Mouse (Mus musculus): ENCODE data around the gene Krtap4-16. TPM values are rescaled to one million over a fixed set of nuclear protein-coding genes. Genes with fewer than 3 reads are reported as not detected.
"Not testable (repeated sequence)": the region's sequence is repeated elsewhere in the genome, so short reads cannot be mapped to it uniquely, and the experiment has no call there.

The Krtap4-16 gene
- total RNA-seq (2014; fragmentation: Nextera tagmentation) (not detected in 2 replicates), total RNA-seq (2017) (not detected in 2 replicates), polyA plus RNA-seq (2012) (not detected in 2 replicates)

- Histone ChIP-seq H3K4me1 (ENCODE audit: insufficient read depth, low read depth, low read length) (no peaks in the 10 kb centered on the region), H3K9me3 (replicated peaks) (peaks cover 23% of the 10 kb centered on the region), H3K27me3 (ENCODE audit: insufficient read depth, low read length) (no peaks in the 10 kb centered on the region), H3K4me3 (ENCODE audit: low read depth, low read length) (no peak within 1 kb of the TSS), H3K36me3 (replicated peaks) (no peaks in the 10 kb centered on the region)
- ATAC-seq (ENCODE audit: extremely low read depth, insufficient number of reproducible peaks, low FRiP score, poor library complexity, severe bottlenecking) (no peak), DNase-seq (ENCODE audit: low spot score) (no peak)
- TF ChIP-seq POLR2AphosphoS5 (IDR thresholded peaks at IDR 0.05; ENCODE audit: insufficient replicate concordance, low read depth, low read length) = no peak
- no peak for TF ChIP-seq GATA2 (IDR thresholded peaks at IDR 0.05; ENCODE audit: borderline replicate concordance, low read depth, low read length)
- no peak for TF ChIP-seq GATA1 (IDR thresholded peaks at IDR 0.05; ENCODE audit: borderline replicate concordance, low read length)
- TF ChIP-seq CTCF (IDR thresholded peaks at IDR 0.05; ENCODE audit: low read depth, low read length) = no peak
- no peak for TF ChIP-seq TAL1 (conservative IDR thresholded peaks at IDR 0.05; ENCODE audit: low read depth, low read length)
These were observed at the start of gene Krtap4-16 for GRCm38 (mm10) chr11:99851508-99851907. TSS of gene Krtap4-16 (minus strand) at chr11:99851608.

- H3K27me3 ChIP-seq (ENCODE audit: insufficient read depth, low read length); H3K4me3 ChIP-seq (ENCODE audit: low read depth, low read length); ATAC-seq (ENCODE audit: extremely low read depth, insufficient number of reproducible peaks, low FRiP score, poor library complexity, severe bottlenecking); DNase-seq (ENCODE audit: low spot score); H3K4me1 ChIP-seq (ENCODE audit: insufficient read depth, low read depth, low read length); H3K36me3 ChIP-seq (replicated peaks); H3K9me3 ChIP-seq (replicated peaks): not testable (repeated sequence)
These were observed 27.5 kb upstream of the Krtap4-16 start, which contains the start of gene Gm11567 for GRCm38 (mm10) chr11:99878887-99879286. TSS of gene Gm11567 (plus strand) at chr11:99879187.

- H3K27me3 ChIP-seq (ENCODE audit: insufficient read depth, low read length); H3K9me3 ChIP-seq (replicated peaks); H3K4me3 ChIP-seq (ENCODE audit: low read depth, low read length); H3K4me1 ChIP-seq (ENCODE audit: insufficient read depth, low read depth, low read length); DNase-seq (ENCODE audit: low spot score); ATAC-seq (ENCODE audit: extremely low read depth, insufficient number of reproducible peaks, low FRiP score, poor library complexity, severe bottlenecking); H3K36me3 ChIP-seq (replicated peaks): not testable (repeated sequence)
These were observed 21.7 kb upstream of the Krtap4-16 start, which contains the start of gene Krtap9-1 for GRCm38 (mm10) chr11:99873089-99873488. TSS of gene Krtap9-1 (plus strand) at chr11:99873389.

- ATAC-seq (ENCODE audit: extremely low read depth, insufficient number of reproducible peaks, low FRiP score, poor library complexity, severe bottlenecking); H3K4me1 ChIP-seq (ENCODE audit: insufficient read depth, low read depth, low read length); H3K36me3 ChIP-seq (replicated peaks); H3K4me3 ChIP-seq (ENCODE audit: low read depth, low read length); H3K27me3 ChIP-seq (ENCODE audit: insufficient read depth, low read length); DNase-seq (ENCODE audit: low spot score): not testable (repeated sequence)
- H3K9me3 ChIP-seq (replicated peaks) = peaks cover 20% of the 10 kb centered on the region
These were observed 12.8 kb upstream of the Krtap4-16 start, which contains the start of gene Gm11559 for GRCm38 (mm10) chr11:99864176-99864575. TSS of gene Gm11559 (plus strand) at chr11:99864476.

- H3K36me3 ChIP-seq (replicated peaks) = no peaks in the 10 kb centered on the region
- no peaks in the 10 kb centered on the region for H3K4me1 ChIP-seq (ENCODE audit: insufficient read depth, low read depth, low read length)
- H3K27me3 ChIP-seq (ENCODE audit: insufficient read depth, low read length) = no peaks in the 10 kb centered on the region
- H3K9me3 ChIP-seq (replicated peaks) = peaks cover 25% of the 10 kb centered on the region
- no peak for ATAC-seq (ENCODE audit: extremely low read depth, insufficient number of reproducible peaks, low FRiP score, poor library complexity, severe bottlenecking)
- no peak for DNase-seq (ENCODE audit: low spot score)
- TF ChIP-seq GATA1 (IDR thresholded peaks at IDR 0.05; ENCODE audit: borderline replicate concordance, low read length) = no peak
- no peak for TF ChIP-seq GATA2 (IDR thresholded peaks at IDR 0.05; ENCODE audit: borderline replicate concordance, low read depth, low read length)
- no peak overlapping the region for H3K4me3 ChIP-seq (ENCODE audit: low read depth, low read length)
These were observed 7.4 kb upstream of the Krtap4-16 start for GRCm38 (mm10) chr11:99858761-99859160.

GRCm38 (mm10) chr11:99857617-99858016 is 6.2 kb upstream of the Krtap4-16 start, which contains the start of gene Gm11568:
TSS of gene Gm11568 (plus strand) at chr11:99857917.
- no peak within 1 kb of the TSS for H3K4me3 ChIP-seq (ENCODE audit: low read depth, low read length)
- DNase-seq (ENCODE audit: low spot score) = no peak
- H3K4me1 ChIP-seq (ENCODE audit: insufficient read depth, low read depth, low read length) = no peaks in the 10 kb centered on the region
- H3K9me3 ChIP-seq (replicated peaks) = peaks cover 23% of the 10 kb centered on the region
- no peaks in the 10 kb centered on the region for H3K36me3 ChIP-seq (replicated peaks)
- H3K27me3 ChIP-seq (ENCODE audit: insufficient read depth, low read length) = no peaks in the 10 kb centered on the region
- TF ChIP-seq CTCF (IDR thresholded peaks at IDR 0.05; ENCODE audit: low read depth, low read length) (no peak), POLR2AphosphoS5 (IDR thresholded peaks at IDR 0.05; ENCODE audit: insufficient replicate concordance, low read depth, low read length) (no peak), GATA2 (IDR thresholded peaks at IDR 0.05; ENCODE audit: borderline replicate concordance, low read depth, low read length) (no peak), TAL1 (conservative IDR thresholded peaks at IDR 0.05; ENCODE audit: low read depth, low read length) (no peak), GATA1 (IDR thresholded peaks at IDR 0.05; ENCODE audit: borderline replicate concordance, low read length) (no peak)
- ATAC-seq (ENCODE audit: extremely low read depth, insufficient number of reproducible peaks, low FRiP score, poor library complexity, severe bottlenecking) = no peak

GRCm38 (mm10) chr11:99854121-99854520 is 2.7 kb upstream of the Krtap4-16 start:
- Histone ChIP-seq H3K27me3 (ENCODE audit: insufficient read depth, low read length) (no peaks in the 10 kb centered on the region), H3K4me1 (ENCODE audit: insufficient read depth, low read depth, low read length) (no peaks in the 10 kb centered on the region), H3K36me3 (replicated peaks) (no peaks in the 10 kb centered on the region), H3K4me3 (ENCODE audit: low read depth, low read length) (no peak overlapping the region), H3K9me3 (replicated peaks) (peaks cover 19% of the 10 kb centered on the region)
- TF ChIP-seq TAL1 (conservative IDR thresholded peaks at IDR 0.05; ENCODE audit: low read depth, low read length) (no peak), GATA1 (IDR thresholded peaks at IDR 0.05; ENCODE audit: borderline replicate concordance, low read length) (no peak), GATA2 (IDR thresholded peaks at IDR 0.05; ENCODE audit: borderline replicate concordance, low read depth, low read length) (no peak), CTCF (IDR thresholded peaks at IDR 0.05; ENCODE audit: low read depth, low read length) (no peak), POLR2AphosphoS5 (IDR thresholded peaks at IDR 0.05; ENCODE audit: insufficient replicate concordance, low read depth, low read length) (no peak)
- ATAC-seq (ENCODE audit: extremely low read depth, insufficient number of reproducible peaks, low FRiP score, poor library complexity, severe bottlenecking) = no peak
- DNase-seq (ENCODE audit: low spot score) = no peak
